Mouse (Mus musculus) MEL (cell line): ENCODE results near the gene Ero1l. TPM values are rescaled to one million over a fixed set of nuclear protein-coding genes. Genes with fewer than 3 reads are reported as not detected.

Experiments used
- DNase-seq: peaks from one replicate; pipeline ENCODE4 v3.0.0; 2011; ENCODE audit warnings: low read depth, low spot score
- H3K27ac ChIP-seq: 2 replicates; pipeline ENCODE4 v1.5.1; 2012; ENCODE audit warnings: low read depth, mild to moderate bottlenecking, control low read depth, low read length, moderate library complexity; ENCODE audit not compliant: control insufficient read depth
- H3K27me3 ChIP-seq, 2 experiments: fragments of 150-350 bp in 1 of 2; sonication (generic) in 1 of 2; 2 replicates each; pipeline ENCODE4 v1.6.1; 2012; ENCODE audit warnings: low read length in 2 of 2, mild to moderate bottlenecking in 2 of 2, improper control_type of control experiment in 1 of 2, moderate library complexity in 1 of 2; ENCODE audit not compliant: insufficient read depth in 2 of 2, control insufficient read depth in 1 of 2
- H3K36me3 ChIP-seq, 2 experiments: 2 replicates each; pipeline ENCODE4 v1.6.1; 2012 to 2014; ENCODE audit warnings: low read length in 2 of 2, improper control_type of control experiment in 1 of 2, inconsistent platforms in 1 of 2, mild to moderate bottlenecking in 1 of 2; ENCODE audit not compliant: insufficient read depth in 2 of 2, control insufficient read depth in 1 of 2
- H3K4me1 ChIP-seq, 2 experiments: fragments of 150-350 bp in 1 of 2; sonication (generic) in 1 of 2; 2 replicates each; pipeline ENCODE4 v1.6.1; 2012; ENCODE audit warnings: low read length in 2 of 2, improper control_type of control experiment in 1 of 2, mild to moderate bottlenecking in 1 of 2; ENCODE audit not compliant: insufficient read depth in 2 of 2, control insufficient read depth in 1 of 2
- H3K4me3 ChIP-seq, 2 experiments: fragments of 150-350 bp in 1 of 2; sonication (generic) in 1 of 2; 2 replicates each; pipeline ENCODE4 v1.5.1; 2012; ENCODE audit warnings: low read depth in 2 of 2, low read length in 2 of 2, mild to moderate bottlenecking in 2 of 2, moderate library complexity in 2 of 2, control low read depth in 1 of 2, improper control_type of control experiment in 1 of 2; ENCODE audit not compliant: control insufficient read depth in 1 of 2, insufficient read depth in 1 of 2
- H3K79me2 ChIP-seq: 2 replicates; pipeline ENCODE4 v1.6.1; 2012; ENCODE audit warnings: mild to moderate bottlenecking, low read length, moderate library complexity; ENCODE audit not compliant: control insufficient read depth, poor library complexity, insufficient read depth
- H3K9ac ChIP-seq: 2 replicates; pipeline ENCODE4 v1.6.1; 2012; ENCODE audit warnings: low read depth, mild to moderate bottlenecking, control low read depth, low read length, moderate library complexity; ENCODE audit not compliant: control insufficient read depth, poor library complexity, severe bottlenecking
- H3K9me3 ChIP-seq: fragments of 150-350 bp; sonication (generic); replicated peaks from 2 replicates; pipeline ENCODE4 v1.6.1; 2012; ENCODE audit warnings: mild to moderate bottlenecking, low read length, improper control_type of control experiment, moderate library complexity; ENCODE audit not compliant: insufficient read depth
- BHLHE40 ChIP-seq: IDR thresholded peaks from 2 replicates; pipeline ENCODE4 v1.6.1; 2012; ENCODE audit warnings: low read depth, mild to moderate bottlenecking, inconsistent platforms, low read length, improper control_type of control experiment, borderline replicate concordance
- CHD2 ChIP-seq: IDR thresholded peaks from 2 replicates; pipeline ENCODE4 v1.6.1; 2011; ENCODE audit warnings: low read length, improper control_type of control experiment
- CTCF ChIP-seq, 3 experiments: IDR thresholded peaks in 2 of 3; conservative IDR thresholded peaks in 1 of 3; 2 replicates each; pipeline ENCODE4 v1.5.1; 2011 to 2012; ENCODE audit warnings: low read length in 3 of 3, low read depth in 2 of 3, mild to moderate bottlenecking in 2 of 3, improper control_type of control experiment in 1 of 3, inconsistent platforms in 1 of 3, mixed read lengths in 1 of 3, moderate library complexity in 1 of 3; ENCODE audit not compliant: control insufficient read depth in 1 of 3, insufficient read depth in 1 of 3, poor library complexity in 1 of 3, severe bottlenecking in 1 of 3
- E2F4 ChIP-seq: IDR thresholded peaks from 2 replicates; pipeline ENCODE4 v1.6.1; 2011; ENCODE audit warnings: low read depth, low read length, improper control_type of control experiment, borderline replicate concordance
- ELF1 ChIP-seq: IDR thresholded peaks from 2 replicates; pipeline ENCODE4 v1.6.1; 2014; ENCODE audit warnings: low read depth, mild to moderate bottlenecking, inconsistent platforms, low read length, improper control_type of control experiment, moderate library complexity
- ETS1 ChIP-seq: IDR thresholded peaks from 2 replicates; pipeline ENCODE4 v1.6.1; 2012; ENCODE audit warnings: low read depth, mild to moderate bottlenecking, inconsistent platforms, low read length, improper control_type of control experiment, moderate library complexity
- GABPA ChIP-seq: IDR thresholded peaks from 2 replicates; pipeline ENCODE4 v1.6.1; 2012; ENCODE audit warnings: low read depth, mild to moderate bottlenecking, inconsistent platforms, low read length, improper control_type of control experiment, moderate library complexity
- GATA1 ChIP-seq: IDR thresholded peaks from 2 replicates; pipeline ENCODE4 v1.6.1; 2011; ENCODE audit warnings: low read depth, low read length, improper control_type of control experiment
- HCFC1 ChIP-seq: IDR thresholded peaks from 2 replicates; pipeline ENCODE4 v1.6.1; 2012; ENCODE audit warnings: low read depth, mild to moderate bottlenecking, inconsistent platforms, low read length, improper control_type of control experiment, moderate library complexity
- KAT2A ChIP-seq: conservative IDR thresholded peaks from 2 replicates; pipeline ENCODE4 v1.6.1; 2012; ENCODE audit warnings: low read depth, low read length, improper control_type of control experiment, inconsistent platforms
- MAX ChIP-seq: IDR thresholded peaks from 2 replicates; pipeline ENCODE4 v1.6.1; 2011; ENCODE audit warnings: low read length, improper control_type of control experiment
- MEF2A ChIP-seq: IDR thresholded peaks from 2 replicates; pipeline ENCODE4 v1.6.1; 2014; ENCODE audit warnings: low read depth, mild to moderate bottlenecking, inconsistent platforms, low read length, improper control_type of control experiment; ENCODE audit not compliant: poor library complexity, insufficient replicate concordance, severe bottlenecking; ENCODE audit errors: extremely low read depth
- MXI1 ChIP-seq: IDR thresholded peaks from 2 replicates; pipeline ENCODE4 v1.6.1; 2011; ENCODE audit warnings: mild to moderate bottlenecking, low read depth, low read length, improper control_type of control experiment
- MYB ChIP-seq: IDR thresholded peaks from 2 replicates; pipeline ENCODE4 v1.6.1; 2011; ENCODE audit warnings: mild to moderate bottlenecking, low read depth, low read length, improper control_type of control experiment
- MYC ChIP-seq: IDR thresholded peaks from 2 replicates; pipeline ENCODE4 v1.6.1; 2011; ENCODE audit warnings: low read depth, mild to moderate bottlenecking, low read length, improper control_type of control experiment, moderate library complexity
- NELFE ChIP-seq: IDR thresholded peaks from 2 replicates; pipeline ENCODE4 v1.6.1; 2011; ENCODE audit warnings: low read depth, low read length, improper control_type of control experiment
- POLR2A ChIP-seq, 2 experiments: IDR thresholded peaks; 2 replicates each; pipeline ENCODE4 v1.6.1; 2011 to 2012; ENCODE audit warnings: low read length in 2 of 2, mild to moderate bottlenecking in 2 of 2, control low read depth in 1 of 2, improper control_type of control experiment in 1 of 2, low read depth in 1 of 2, moderate library complexity in 1 of 2; ENCODE audit not compliant: control insufficient read depth in 1 of 2, insufficient read depth in 1 of 2, poor library complexity in 1 of 2
- POLR2AphosphoS5 ChIP-seq: IDR thresholded peaks from 2 replicates; pipeline ENCODE4 v1.6.1; 2012; ENCODE audit warnings: low read depth, borderline replicate concordance, mild to moderate bottlenecking, inconsistent platforms, low read length, moderate library complexity, mixed read lengths
- RAD21 ChIP-seq: IDR thresholded peaks from 2 replicates; pipeline ENCODE4 v1.6.1; 2011; ENCODE audit warnings: mild to moderate bottlenecking, low read depth, low read length, improper control_type of control experiment
- RCOR1 ChIP-seq: IDR thresholded peaks from 2 replicates; pipeline ENCODE4 v1.6.1; 2012; ENCODE audit warnings: low read depth, mild to moderate bottlenecking, inconsistent platforms, low read length, improper control_type of control experiment
- SIN3A ChIP-seq: IDR thresholded peaks from 2 replicates; pipeline ENCODE4 v1.6.1; 2012; ENCODE audit warnings: low read length, improper control_type of control experiment, inconsistent platforms
- SMC3 ChIP-seq: IDR thresholded peaks from 2 replicates; pipeline ENCODE4 v1.6.1; 2011; ENCODE audit warnings: low read depth, low read length, improper control_type of control experiment
- TAL1 ChIP-seq: IDR thresholded peaks from 2 replicates; pipeline ENCODE4 v1.6.1; 2012; ENCODE audit warnings: mild to moderate bottlenecking, inconsistent platforms, low read length, moderate library complexity, mixed read lengths
- TCF12 ChIP-seq: IDR thresholded peaks from 2 replicates; pipeline ENCODE4 v1.6.1; 2014; ENCODE audit warnings: low read depth, mild to moderate bottlenecking, inconsistent platforms, low read length, improper control_type of control experiment, moderate library complexity
- ZC3H11A ChIP-seq: IDR thresholded peaks from 2 replicates; pipeline ENCODE4 v1.6.1; 2012; ENCODE audit warnings: low read depth, mild to moderate bottlenecking, inconsistent platforms, low read length, improper control_type of control experiment
- ZMIZ1 ChIP-seq: IDR thresholded peaks from 2 replicates; pipeline ENCODE4 v1.6.1; 2012; ENCODE audit warnings: low read depth, mild to moderate bottlenecking, inconsistent platforms, low read length, improper control_type of control experiment, moderate library complexity
- ZNF384 ChIP-seq: IDR thresholded peaks from 2 replicates; pipeline ENCODE4 v1.6.1; 2012; ENCODE audit warnings: low read depth, mild to moderate bottlenecking, inconsistent platforms, low read length, improper control_type of control experiment
- polyA plus RNA-seq, 2 experiments: library from polyadenylated mRNA; stranded (reverse) in 1 of 2; unstranded in 1 of 2; fragments of >175 nt in 1 of 2; fragments of >200 nt in 1 of 2; gene quantifications; 2 replicates each; pipeline versions ENCODE4 v1.2.1 to v1.2.4; 2012; ENCODE audit warnings: low replicate concordance in 2 of 2, low read depth in 1 of 2; ENCODE audit not compliant: insufficient read length in 2 of 2, insufficient read depth in 1 of 2, missing spikeins in 1 of 2
- total RNA-seq: library from RNA; depleted of rRNA; stranded (reverse); fragments of 300-350 nt; gene quantifications from 2 replicates; pipeline ENCODE4 v1.2.3, GENCODE M21; 2012

Ero1l gene
- total and polyA plus RNA-seq, 3 experiments: 42.0 to 273 (median 114) TPM

GRCm38 (mm10) chr14:45320111-45320510 is 1.5 kb upstream of the Ero1l start:
- Histone ChIP-seq H3K27ac (peak overlapping the region; percentile 100), H3K9me3 (no peaks in the 10 kb centered on the region)
- TF ChIP-seq ELF1 (no peak), E2F4 (no peak), NELFE (no peak), MYC (peak; percentile 10; the same call in 1 of the 2 replicates), CHD2 (no peak), MXI1 (peak; percentile 28; the same call in 1 of the 2 replicates), CTCF (IDR thresholded peaks at IDR 0.05 in 2 of 3, conservative IDR thresholded peaks at IDR 0.05 in 1 of 3; ENCODE audit: control insufficient read depth in 1 of 3, insufficient read depth in 1 of 3, low read depth in 2 of 3, low read length in 3 of 3, poor library complexity in 1 of 3, severe bottlenecking in 1 of 3) (no peak), POLR2A (IDR thresholded peaks at IDR 0.05; ENCODE audit: control insufficient read depth in 1 of 2, insufficient read depth in 1 of 2, low read depth in 1 of 2, low read length in 2 of 2, poor library complexity in 1 of 2) (no peak), TCF12 (no peak), ZC3H11A (no peak), BHLHE40 (no peak), MAX (no peak), RAD21 (no peak), ZMIZ1 (no peak), RCOR1 (no peak), SMC3 (no peak), ZNF384 (no peak), HCFC1 (no peak), GATA1 (no peak), KAT2A (no peak), POLR2AphosphoS5 (no peak), MEF2A (no peak), SIN3A (0 out of 2 replicates have a peak, but pooled peaks have one; percentile 32), ETS1 (peak; percentile 85), MYB (no peak), GABPA (no peak), TAL1 (no peak)

More at GRCm38 (mm10) chr14:45320111-45320510, 1.5 kb upstream of the Ero1l start:
- Histone ChIP-seq H3K4me1 (peaks cover 26 to 28% of the 10 kb centered on the region in 2 experiments), H3K27me3 (no peaks in the 10 kb centered on the region), H3K36me3 (peaks cover 0 to 53% of the 10 kb centered on the region in 2 experiments; a peak in 3 of 4 replicates), H3K9ac (peak overlapping the region; percentile 79), H3K79me2 (peaks cover 34% of the 10 kb centered on the region), H3K4me3 (peak overlapping the region in 1 of 2 experiments; percentile 8; a peak in 1 of 4 replicates)
- DNase-seq: peak; percentile 68
